Mouse (Mus musculus) liver, embryonic 11.5 days (tissue): Measurements from ENCODE around the gene Pank2. TPM values are rescaled to one million over a fixed set of nuclear protein-coding genes. Genes with fewer than 3 reads are reported as not detected.
"Not testable (repeated sequence)": the region's sequence is repeated elsewhere in the genome, so short reads cannot be mapped to it uniquely, and the experiment has no call there.

Experiments
- ATAC-seq: fragments of 200-750 bp; cut with Nextera tagmentation; replicated peaks from 2 replicates; pipeline ENCODE4 v1.8.0; 2017; ENCODE audit warnings: moderate number of reproducible peaks, mild to moderate bottlenecking, moderate TSS enrichment, moderate library complexity; ENCODE audit not compliant: low FRiP score
- DNase-seq: peaks from one replicate; pipeline ENCODE4 v3.0.0-alpha.2; 2017; ENCODE audit warnings: low spot score
- H3K27ac ChIP-seq: fragments of 300-500 bp; sonication (generic); 2 replicates; pipeline ENCODE4 v1.5.1; 2014; ENCODE audit warnings: mild to moderate bottlenecking, low read depth, low read length, control low read depth
- H3K27me3 ChIP-seq: fragments of 300-500 bp; sonication (generic); replicated peaks from 2 replicates; pipeline ENCODE4 v1.6.1; 2014; ENCODE audit warnings: low read length, mixed read lengths; ENCODE audit not compliant: control insufficient read depth, insufficient read depth
- H3K36me3 ChIP-seq: fragments of 300-500 bp; sonication (generic); 2 replicates; pipeline ENCODE4 v1.6.1; 2014; ENCODE audit warnings: mild to moderate bottlenecking, low read length, moderate library complexity, mixed read lengths; ENCODE audit not compliant: control insufficient read depth, insufficient read depth
- H3K4me1 ChIP-seq: fragments of 300-500 bp; sonication (generic); replicated peaks from 2 replicates; pipeline ENCODE4 v1.6.1; 2014; ENCODE audit warnings: low read length, mixed read lengths; ENCODE audit not compliant: control insufficient read depth, insufficient read depth
- H3K4me2 ChIP-seq: fragments of 300-500 bp; sonication (generic); 2 replicates; pipeline ENCODE4 v1.6.1; 2014; ENCODE audit warnings: mild to moderate bottlenecking, control low read depth, moderate library complexity
- H3K4me3 ChIP-seq: fragments of 300-500 bp; sonication (generic); 2 replicates; pipeline ENCODE4 v1.5.1; 2014; ENCODE audit warnings: low read depth, low read length, control low read depth
- H3K9ac ChIP-seq: fragments of 300-500 bp; sonication (generic); 2 replicates; pipeline ENCODE4 v1.6.1; 2014; ENCODE audit warnings: low read depth, low read length, control low read depth
- H3K9me3 ChIP-seq: fragments of 300-500 bp; sonication (generic); 2 replicates; pipeline ENCODE4 v1.6.1; 2016; ENCODE audit warnings: low read length, inconsistent platforms, mixed read lengths; ENCODE audit not compliant: control insufficient read depth
- WGBS: fragments of 180-500 bp; shearing (Covaris S2); extraction: QIAGEN DNeasy Blood & Tissue Kit; methylation state at CpG from one replicate; pipeline ENCODE4 v1.1.7; 2014; 5-methylcytosine and 5-hydroxymethylcytosine counted together
- polyA plus RNA-seq: library from polyadenylated mRNA; unstranded; fragments of >200 nt; fragmentation: Nextera tagmentation; extraction: Ambion mirVana; gene quantifications from 2 replicates; pipeline ENCODE4 v1.2.1, GENCODE M21; 2014

Pank2 gene
- polyA plus RNA-seq, 1 experiment from 2014 or later, result 41.7 TPM

GRCm38 (mm10) chr2:131321192-131321591 is 58.9 kb downstream of the Pank2 start:
- DNase-seq, H3K9ac ChIP-seq, H3K9me3 ChIP-seq, H3K4me2 ChIP-seq, H3K27ac ChIP-seq, H3K36me3 ChIP-seq, ATAC-seq, H3K27me3 ChIP-seq, H3K4me3 ChIP-seq, H3K4me1 ChIP-seq: not testable (repeated sequence)
- WGBS, result 36% methylated on average over 3 of the region's 3 CpGs

GRCm38 (mm10) chr2:131323675-131324074 is 61.4 kb downstream of the Pank2 start:
- no peak overlapping the region for H3K9ac ChIP-seq
- ATAC-seq, result no peak
- no peaks in the 10 kb centered on the region for H3K9me3 ChIP-seq
- no peaks in the 10 kb centered on the region for H3K36me3 ChIP-seq
- WGBS, result 32% methylated on average over 1 of the region's 1 CpGs
- no peaks in the 10 kb centered on the region for H3K27me3 ChIP-seq
- no peak overlapping the region for H3K27ac ChIP-seq
- no peak overlapping the region for H3K4me3 ChIP-seq
- peaks cover 2% of the 10 kb centered on the region; the same call in 1 of the 2 replicates for H3K4me1 ChIP-seq
- no peak for DNase-seq
- no peak overlapping the region for H3K4me2 ChIP-seq

GRCm38 (mm10) chr2:131326044-131326443 is 63.7 kb downstream of the Pank2 start:
- H3K4me3 ChIP-seq, result no peak overlapping the region
- no peaks in the 10 kb centered on the region for H3K36me3 ChIP-seq
- no peak overlapping the region for H3K4me2 ChIP-seq
- H3K9ac ChIP-seq, result no peak overlapping the region
- no peak overlapping the region for H3K27ac ChIP-seq
- no peaks in the 10 kb centered on the region for H3K27me3 ChIP-seq
- ATAC-seq (no peak), DNase-seq (no peak)
- 58% methylated on average over 3 of the region's 3 CpGs for WGBS
- no peaks in the 10 kb centered on the region for H3K9me3 ChIP-seq
- H3K4me1 ChIP-seq, result peaks cover 2% of the 10 kb centered on the region; the same call in 1 of the 2 replicates

GRCm38 (mm10) chr2:131328981-131329380 is 66.7 kb downstream of the Pank2 start:
- Histone ChIP-seq H3K4me1 (no peaks in the 10 kb centered on the region), H3K27ac (no peak overlapping the region), H3K4me2 (no peak overlapping the region), H3K36me3 (no peaks in the 10 kb centered on the region), H3K9me3 (no peaks in the 10 kb centered on the region), H3K4me3 (no peak overlapping the region), H3K27me3 (no peaks in the 10 kb centered on the region), H3K9ac (no peak overlapping the region)
- no peak for DNase-seq
- ATAC-seq, result no peak
- WGBS, result 85% methylated on average over 1 of the region's 1 CpGs

- Histone ChIP-seq H3K4me1 (no peaks in the 10 kb centered on the region), H3K9ac (no peak overlapping the region), H3K27me3 (no peaks in the 10 kb centered on the region), H3K4me3 (no peak overlapping the region), H3K9me3 (no peaks in the 10 kb centered on the region), H3K36me3 (no peaks in the 10 kb centered on the region), H3K4me2 (no peak overlapping the region), H3K27ac (no peak overlapping the region)
- no peak for DNase-seq
- no peak for ATAC-seq
- 83% methylated on average over 3 of the region's 3 CpGs for WGBS
These were observed 68.3 kb downstream of the Pank2 start for GRCm38 (mm10) chr2:131330548-131330947.

- Histone ChIP-seq H3K4me1 (no peaks in the 10 kb centered on the region), H3K27me3 (no peaks in the 10 kb centered on the region), H3K9me3 (no peaks in the 10 kb centered on the region), H3K4me3 (no peak overlapping the region), H3K27ac (no peak overlapping the region), H3K36me3 (no peaks in the 10 kb centered on the region), H3K9ac (no peak overlapping the region), H3K4me2 (no peak overlapping the region)
- 73% methylated on average over 6 of the region's 6 CpGs for WGBS
- DNase-seq (no peak), ATAC-seq (no peak)
These were observed 75.3 kb downstream of the Pank2 start for GRCm38 (mm10) chr2:131337602-131338001.

- no peaks in the 10 kb centered on the region for H3K4me1 ChIP-seq
- 78% methylated on average over 3 of the region's 3 CpGs for WGBS
These were observed 82.2 kb downstream of the Pank2 start for GRCm38 (mm10) chr2:131344449-131344848.

GRCm38 (mm10) chr2:131345556-131345955 is 83.3 kb downstream of the Pank2 start:
- no peak overlapping the region for H3K4me3 ChIP-seq
- ATAC-seq (no peak), DNase-seq (no peak)
- H3K4me2 ChIP-seq, result no peak overlapping the region
- H3K4me1 ChIP-seq, result no peaks in the 10 kb centered on the region
- no peak overlapping the region for H3K27ac ChIP-seq
- no peaks in the 10 kb centered on the region for H3K27me3 ChIP-seq
- H3K9ac ChIP-seq, result no peak overlapping the region
- H3K9me3 ChIP-seq, result no peaks in the 10 kb centered on the region
- 63% methylated on average over 3 of the region's 3 CpGs for WGBS
- H3K36me3 ChIP-seq, result no peaks in the 10 kb centered on the region

More at GRCm38 (mm10) chr2:131344449-131344848, 82.2 kb downstream of the Pank2 start:
- Histone ChIP-seq H3K4me2 (no peak overlapping the region), H3K27ac (no peak overlapping the region), H3K9ac (no peak overlapping the region), H3K36me3 (no peaks in the 10 kb centered on the region), H3K4me3 (no peak overlapping the region), H3K27me3 (no peaks in the 10 kb centered on the region), H3K9me3 (no peaks in the 10 kb centered on the region)
- no peak for DNase-seq
- ATAC-seq, result no peak
